Mouse (Mus musculus): Measurements from ENCODE around the gene Gm45233. TPM values are rescaled to one million over a fixed set of nuclear protein-coding genes. Genes with fewer than 3 reads are reported as not detected.

Gm45233 gene
- polyA plus RNA-seq, 2 experiments from 2014 or later = not detected

DNA sequence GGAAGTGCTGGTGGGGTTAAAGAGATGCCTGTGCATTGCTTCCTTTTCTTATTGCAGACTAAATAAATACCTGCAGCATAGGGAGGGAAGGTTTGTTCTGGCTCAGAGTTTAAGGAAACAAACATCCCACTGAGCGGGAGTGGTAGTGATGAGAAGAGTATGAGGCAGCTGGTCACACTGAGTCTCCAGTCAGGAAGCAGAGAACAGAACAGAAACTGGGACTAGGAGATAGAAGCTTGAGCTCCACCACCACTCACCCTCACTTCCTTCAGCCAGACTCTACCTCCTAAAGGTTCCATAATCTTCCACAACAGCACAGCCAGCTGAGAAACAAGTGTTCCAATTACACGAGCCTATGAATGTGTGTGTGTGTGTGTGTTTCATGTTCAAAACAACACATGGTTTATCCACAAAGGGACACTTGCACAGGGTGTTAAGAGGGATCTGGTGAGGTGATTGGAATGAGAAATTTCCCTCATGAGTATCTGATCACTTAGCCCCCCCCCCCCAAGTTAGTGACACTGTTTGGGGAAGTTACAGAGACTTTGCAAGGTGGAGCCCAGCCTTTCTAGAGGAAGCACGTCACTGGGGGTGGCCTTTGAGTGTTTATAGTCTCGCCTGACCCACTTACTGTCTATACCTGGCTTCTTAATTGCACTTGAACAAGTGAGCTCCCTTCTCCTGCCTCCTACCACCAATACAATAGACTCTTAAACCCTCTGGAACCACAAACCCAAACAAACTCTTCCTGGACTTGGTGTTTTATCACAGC is 68.0 kb downstream of the Gm45233 start:
- no peak for ATAC-seq

DNA sequence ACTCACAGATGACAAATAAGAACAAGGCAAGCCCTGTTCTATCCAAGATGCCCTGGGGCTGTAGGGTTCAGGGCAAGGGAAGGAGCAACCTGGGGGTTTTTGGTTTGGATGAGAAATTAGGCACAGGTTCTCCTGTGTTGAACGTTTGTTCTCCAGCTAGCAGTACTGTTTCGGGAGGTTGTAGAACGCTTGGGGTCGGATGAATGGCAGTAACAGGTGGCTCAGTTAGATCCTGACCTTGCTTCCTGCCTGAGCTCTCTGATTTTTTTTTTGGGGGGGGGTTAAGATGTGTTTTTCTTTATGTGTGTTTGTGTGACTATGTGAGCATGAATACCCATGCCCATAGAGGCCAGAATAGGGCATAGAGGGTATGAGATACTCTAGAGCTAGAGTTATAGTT is 68.6 kb downstream of the Gm45233 start:
- no peak for ATAC-seq

Other genes starting within 250 kb of the Gm45233 start
- 10 to 100 TPM; 15.5 to 15.8 TPM for gene Zfp715, start 130.8 kb upstream of the Gm45233 start, polyA plus RNA-seq (2017; shearing (Covaris generic))
- gene Siglecf, start 92.8 kb upstream of the Gm45233 start, polyA plus RNA-seq (2017; shearing (Covaris generic)) = not detected
- 1 to 10 TPM in 1 of 2 experiments, not detected in 1; 2.4 TPM for gene Siglecg, start 35.9 kb upstream of the Gm45233 start, polyA plus RNA-seq (2017; shearing (Covaris generic))
- not detected for gene Lim2, start 16.5 kb upstream of the Gm45233 start, polyA plus RNA-seq (2017; shearing (Covaris generic))
- 100 to 1,000 TPM; 381 to 402 TPM for gene Nkg7, start 7.1 kb upstream of the Gm45233 start, polyA plus RNA-seq (2017; shearing (Covaris generic))
- gene Cldnd2, start 3.3 kb upstream of the Gm45233 start, polyA plus RNA-seq (2017; shearing (Covaris generic)) = 1 to 10 TPM in 1 of 2 experiments, not detected in 1; 1.4 TPM
- 100 to 1,000 TPM; 235 to 271 TPM for gene Etfb, start within 50 bp of the Gm45233 start, polyA plus RNA-seq (2017; shearing (Covaris generic))
- gene Vsig10l, start 19.0 kb downstream of the Gm45233 start, polyA plus RNA-seq (2017; shearing (Covaris generic)) = 1 to 10 TPM; 1.2 to 4.3 TPM
- not detected for gene Iglon5, start 45.9 kb downstream of the Gm45233 start, polyA plus RNA-seq (2017; shearing (Covaris generic))
- not detected for gene 4931406B18Rik, start 61.8 kb downstream of the Gm45233 start, polyA plus RNA-seq (2017; shearing (Covaris generic))
- gene Cd33, start 100.3 kb downstream of the Gm45233 start, polyA plus RNA-seq (2017; shearing (Covaris generic)) = not detected
- gene Zfp658, start 118.1 kb downstream of the Gm45233 start, polyA plus RNA-seq (2017; shearing (Covaris generic)) = 1 to 10 TPM; 3.2 to 3.4 TPM
- 10 to 100 TPM in 1 of 2 experiments, 1 to 10 TPM in 1; 9.4 to 10.9 TPM for gene Zfp719, start 135.5 kb downstream of the Gm45233 start, polyA plus RNA-seq (2017; shearing (Covaris generic))
- under 1 TPM in 1 of 2 experiments, not detected in 1; 0.20 TPM for gene Zfp819, start 163.0 kb downstream of the Gm45233 start, polyA plus RNA-seq (2017; shearing (Covaris generic))
- not detected for gene Ceacam18, start 190.6 kb downstream of the Gm45233 start, polyA plus RNA-seq (2017; shearing (Covaris generic))
- under 1 TPM in 1 of 2 experiments, not detected in 1; 0.34 TPM for gene Siglece, start 216.0 kb downstream of the Gm45233 start, polyA plus RNA-seq (2017; shearing (Covaris generic))
- 1 to 10 TPM; 1.2 to 1.3 TPM for gene Ctu1, start 227.9 kb downstream of the Gm45233 start, polyA plus RNA-seq (2017; shearing (Covaris generic))
- not detected for gene Klk14, start 246.3 kb downstream of the Gm45233 start, polyA plus RNA-seq (2017; shearing (Covaris generic))

Data from activated CD4-positive, CD25-positive, alpha-beta regulatory T cell, adult 4 months (primary cell).